Mouse (Mus musculus) urinary bladder, adult 18-20 months (tissue): ENCODE results near the gene Gpr89.

Source experiments
- DNase-seq, 2 experiments: peaks; one replicate each; pipeline ENCODE4 v3.0.0; 2022; ENCODE audit warnings: low spot score in 2 of 2, mixed read lengths in 2 of 2

The Gpr89 gene

GRCm38 (mm10) chr3:96870270-96870669 is 34.9 kb downstream of the Gpr89 start:
- DNase-seq: no peak

- no peak for DNase-seq
These were observed 36.1 kb downstream of the Gpr89 start for GRCm38 (mm10) chr3:96869091-96869490.

- no peak for DNase-seq
These were observed 36.6 kb downstream of the Gpr89 start for GRCm38 (mm10) chr3:96868566-96868965.

- DNase-seq: no peak
These were observed 37.3 kb downstream of the Gpr89 start for GRCm38 (mm10) chr3:96867863-96868262.

- no peak for DNase-seq
These were observed 44.6 kb downstream of the Gpr89 start for GRCm38 (mm10) chr3:96860498-96860897.

GRCm38 (mm10) chr3:96855833-96856232 is 49.3 kb downstream of the Gpr89 start:
- DNase-seq: no peak

- no peak for DNase-seq
These were observed 50.8 kb downstream of the Gpr89 start for GRCm38 (mm10) chr3:96854376-96854775.

GRCm38 (mm10) chr3:96852561-96852960 is 52.6 kb downstream of the Gpr89 start:
- no peak for DNase-seq

- no peak for DNase-seq
These were observed 55.9 kb downstream of the Gpr89 start for GRCm38 (mm10) chr3:96849168-96849727.

GRCm38 (mm10) chr3:96848470-96848869 is 56.7 kb downstream of the Gpr89 start:
- DNase-seq: no peak

- DNase-seq: no peak
These were observed 57.5 kb downstream of the Gpr89 start for GRCm38 (mm10) chr3:96847661-96848060.

GRCm38 (mm10) chr3:96846985-96847384 is 58.2 kb downstream of the Gpr89 start:
- no peak for DNase-seq

GRCm38 (mm10) chr3:96845806-96846205 is 59.3 kb downstream of the Gpr89 start:
- no peak for DNase-seq

GRCm38 (mm10) chr3:96845191-96845590 is 60.0 kb downstream of the Gpr89 start:
- no peak for DNase-seq

- no peak for DNase-seq
These were observed 66.0 kb downstream of the Gpr89 start for GRCm38 (mm10) chr3:96838996-96839645.

- DNase-seq: no peak
These were observed 68.7 kb downstream of the Gpr89 start for GRCm38 (mm10) chr3:96836414-96836813.

GRCm38 (mm10) chr3:96834587-96835348 is 70.4 kb downstream of the Gpr89 start:
- DNase-seq: no peak

GRCm38 (mm10) chr3:96832930-96833329 is 72.2 kb downstream of the Gpr89 start:
- DNase-seq: no peak

- DNase-seq: no peak
These were observed 75.3 kb downstream of the Gpr89 start for GRCm38 (mm10) chr3:96829856-96830255.

GRCm38 (mm10) chr3:96828984-96829383 is 76.2 kb downstream of the Gpr89 start, which contains the start of the genes Pdzk1 and Cd160:
TSS of gene Pdzk1 (plus strand) at chr3:96829284.
TSS of gene Cd160 (minus strand) at chr3:96829351.
- no peak for DNase-seq

- no peak for DNase-seq
These were observed 76.8 kb downstream of the Gpr89 start for GRCm38 (mm10) chr3:96828308-96828864.

GRCm38 (mm10) chr3:96825261-96825660 is 79.9 kb downstream of the Gpr89 start:
- DNase-seq: no peak

GRCm38 (mm10) chr3:96824614-96825013 is 80.5 kb downstream of the Gpr89 start:
- no peak for DNase-seq
